Mouse (Mus musculus) CH12.LX (cell line): ENCODE results near the gene Lrrc8c.

Source experiments
- CHD2 ChIP-seq: IDR thresholded peaks from 2 replicates; pipeline ENCODE4 v1.6.1; 2011; ENCODE audit warnings: low read length, improper control_type of control experiment
- POLR2A ChIP-seq: IDR thresholded peaks from 2 replicates; pipeline ENCODE4 v1.6.1; 2011; ENCODE audit warnings: low read depth, mild to moderate bottlenecking, improper control_type of control experiment, low read length
- USF1 ChIP-seq: IDR thresholded peaks from 2 replicates; pipeline ENCODE4 v1.6.1; 2014; ENCODE audit warnings: low read depth, mild to moderate bottlenecking, inconsistent platforms, low read length, improper control_type of control experiment

GRCm38 (mm10) chr5:105516290-105516689 lies 2.9 kb upstream of the Lrrc8c start:
- TF ChIP-seq USF1 (no peak), CHD2 (no peak), POLR2A (no peak)
